ENCODE assay signal across 9 mouse cellular contexts in genomic region chr2:136149530-136149929, GRCm38 (mm10).
A peak's percentile ranks its signal among the peaks of the same experiment; 100 is the strongest.
DNase-seq lines count a peak whose midpoint lies in the region; ATAC-seq and TF ChIP-seq lines count a peak whose summit lies in the region.
"Had no signal": no experiment of that assay in that cellular context is flagged by ENCODE, and none has a peak within 500 bp of the region (broad histone marks: within the 10 kb centered on the region; RNA-seq: fewer than 3 reads in every experiment).

No protein-coding gene starts in this region.

- H3K9ac ChIP-seq in kidney, postnatal 0 days (ENCODE audit: low read depth, low read length) = no peak overlapping the region
- no peak overlapping the region for H3K9ac ChIP-seq in neural tube, embryonic 15.5 days (replicated peaks)

- H3K4me1 ChIP-seq in kidney, postnatal 0 days (replicated peaks; ENCODE audit: insufficient read depth, low read length) = no peaks in the 10 kb centered on the region
- peaks cover 5% of the 10 kb centered on the region; the same call in 1 of the 2 replicates for H3K4me1 ChIP-seq in neural tube, embryonic 15.5 days

- H3K4me2 ChIP-seq in kidney, postnatal 0 days (ENCODE audit: low read length) = no peak overlapping the region
- no peak overlapping the region for H3K4me2 ChIP-seq in neural tube, embryonic 15.5 days

- H3K27ac ChIP-seq in kidney, postnatal 0 days = no peak overlapping the region
- no peak overlapping the region for H3K27ac ChIP-seq in neural tube, embryonic 15.5 days (replicated peaks)

- ATAC-seq in kidney, postnatal 0 days (replicated peaks; ENCODE audit: low FRiP score, low read depth) = peak; percentile 67; the same call in 1 of the 2 replicates
- peak; percentile 77 for ATAC-seq in neural tube, embryonic 15.5 days (ENCODE audit: low FRiP score)

- peak; percentile 80 for TF ChIP-seq CTCF in kidney, postnatal 0 days (IDR thresholded peaks at IDR 0.05; ENCODE audit: low read depth)

- no peaks in the 10 kb centered on the region for H3K27me3 ChIP-seq in kidney, postnatal 0 days (ENCODE audit: insufficient read depth, low read length)
- no peaks in the 10 kb centered on the region for H3K27me3 ChIP-seq in neural tube, embryonic 15.5 days (replicated peaks)

- no peak overlapping the region for H3K4me3 ChIP-seq in kidney, postnatal 0 days (replicated peaks; ENCODE audit: low read depth, low read length)
- no peak overlapping the region for H3K4me3 ChIP-seq in neural tube, embryonic 15.5 days (replicated peaks)
- H3K4me3 ChIP-seq: erythroblast, embryonic 14.5 days had no signal

- no peaks in the 10 kb centered on the region for H3K9me3 ChIP-seq in kidney, postnatal 0 days (replicated peaks; ENCODE audit: low read length)
- H3K9me3 ChIP-seq in neural tube, embryonic 15.5 days (replicated peaks) = no peaks in the 10 kb centered on the region

- DNase-seq in adrenal gland, postnatal 14 days = peak; percentile 11
- DNase-seq in adrenal gland, adult 2 months = no peak
- DNase-seq in A20 (ENCODE audit: low read depth, low spot score) = peak; percentile 5
- DNase-seq in embryo, embryonic 11.5 days (ENCODE audit: low read depth, low spot score) = peak; percentile 31
- DNase-seq in kidney, postnatal 0 days (ENCODE audit: low spot score) = peak; percentile 88
- no peak for DNase-seq in ovary, adult 18-20 months (ENCODE audit: low spot score)
- no peak for DNase-seq in right cerebral cortex, postnatal 36 days (ENCODE audit: low spot score in 2 of 2)

- 17% methylated on average over 4 of the region's 4 CpGs for WGBS in kidney, postnatal 0 days
- WGBS in neural tube, embryonic 15.5 days = 26% methylated on average over 4 of the region's 4 CpGs

- no peaks in the 10 kb centered on the region for H3K36me3 ChIP-seq in kidney, postnatal 0 days (ENCODE audit: insufficient read depth, low read length)
- H3K36me3 ChIP-seq in neural tube, embryonic 15.5 days = no peaks in the 10 kb centered on the region

Comparison
In these comparisons a context has a peak if more than half of its experiments do, and no peak if none do; other contexts are left out.
1. DNase-seq: peak in adrenal gland, postnatal 14 days (single experiment), A20 (single experiment), embryo, embryonic 11.5 days (single experiment) and kidney, postnatal 0 days (single experiment); none in adrenal gland, adult 2 months (single experiment), ovary, adult 18-20 months (single experiment) and right cerebral cortex, postnatal 36 days (0 of 2).